Mouse (Mus musculus): ENCODE measurements around the gene Mthfd1l.

Gene Mthfd1l

DNA sequence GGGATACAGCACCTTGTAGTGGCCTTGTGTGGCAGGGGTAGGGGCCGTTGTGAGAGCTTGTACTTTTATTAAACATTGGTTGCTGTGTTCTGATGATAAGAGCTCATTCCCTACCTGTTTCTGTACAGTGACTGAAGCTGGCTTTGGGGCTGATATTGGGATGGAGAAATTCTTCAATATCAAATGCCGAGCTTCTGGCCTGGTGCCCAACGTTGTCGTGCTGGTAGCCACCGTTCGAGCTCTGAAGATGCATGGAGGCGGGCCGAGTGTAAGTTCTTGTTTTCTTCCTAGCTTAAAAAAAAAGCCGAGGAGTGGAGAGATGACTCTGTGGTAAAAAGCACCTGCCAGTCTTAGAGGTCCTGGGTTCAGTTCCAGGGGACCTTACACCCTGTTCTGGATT lies 110.7 kb downstream of the Mthfd1l start:
- ATAC-seq (ENCODE audit: low TSS enrichment): no peak

GRCm38 (mm10) chr10:4084907-4085306 lies 112.0 kb downstream of the Mthfd1l start:
- no peak for ATAC-seq (ENCODE audit: low TSS enrichment)

DNA sequence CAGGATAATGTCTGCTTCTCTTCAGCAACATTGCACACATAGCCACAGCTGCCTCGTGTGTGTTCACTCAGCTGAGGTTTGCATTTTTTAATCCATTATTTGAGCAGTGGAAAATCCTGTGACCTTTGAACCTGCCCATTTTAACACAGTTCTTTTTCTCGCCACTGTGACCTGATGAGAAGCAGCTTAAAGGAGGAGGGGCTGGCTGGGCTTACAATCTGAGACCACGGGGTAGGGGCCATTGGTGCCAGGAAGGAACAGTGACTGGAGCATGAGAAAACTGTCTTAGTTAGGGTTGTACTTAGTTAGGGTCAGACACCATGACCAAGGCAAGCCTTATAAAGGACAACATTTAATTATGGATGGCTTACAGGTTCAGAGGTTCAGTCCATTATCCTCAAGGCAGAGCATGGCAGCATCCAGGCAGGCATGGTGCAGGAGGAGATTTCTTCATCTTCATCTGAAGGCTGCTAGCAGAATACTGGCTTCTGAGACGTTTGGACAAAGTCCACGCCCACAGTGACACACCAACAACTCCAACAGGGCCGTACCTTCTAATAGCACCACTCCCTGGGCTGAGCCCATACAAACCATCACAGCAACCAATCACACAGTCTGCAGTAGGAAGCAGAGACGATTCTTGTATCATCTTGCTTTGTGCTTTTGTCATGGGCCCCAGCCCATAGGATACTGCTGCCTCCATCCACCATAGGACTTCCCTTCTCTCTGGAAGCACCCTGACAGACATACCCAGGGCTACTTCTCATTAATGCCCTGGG lies 112.6 kb downstream of the Mthfd1l start:
- ATAC-seq (ENCODE audit: low TSS enrichment): no peak

DNA sequence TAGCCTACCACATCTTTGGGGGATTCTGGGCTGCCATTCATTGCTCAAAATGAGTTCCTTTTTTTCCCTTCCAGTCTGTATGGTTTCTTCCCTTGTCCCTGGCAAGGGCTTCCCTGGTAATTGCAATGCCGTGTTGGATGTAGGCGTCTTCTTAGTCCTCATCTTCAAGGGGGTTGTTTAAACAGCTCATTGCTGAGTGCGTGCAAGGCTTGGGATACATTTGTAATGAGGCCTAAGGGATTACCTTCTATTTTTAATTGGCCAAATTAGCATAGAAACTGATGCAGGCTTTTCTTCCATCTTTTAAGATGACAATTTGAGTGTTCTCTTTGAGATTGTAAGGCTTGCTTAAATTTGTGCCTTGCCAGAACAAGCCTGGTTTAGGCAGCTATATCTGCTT lies 114.6 kb downstream of the Mthfd1l start:
- ATAC-seq (ENCODE audit: low TSS enrichment): peak; percentile 77

DNA sequence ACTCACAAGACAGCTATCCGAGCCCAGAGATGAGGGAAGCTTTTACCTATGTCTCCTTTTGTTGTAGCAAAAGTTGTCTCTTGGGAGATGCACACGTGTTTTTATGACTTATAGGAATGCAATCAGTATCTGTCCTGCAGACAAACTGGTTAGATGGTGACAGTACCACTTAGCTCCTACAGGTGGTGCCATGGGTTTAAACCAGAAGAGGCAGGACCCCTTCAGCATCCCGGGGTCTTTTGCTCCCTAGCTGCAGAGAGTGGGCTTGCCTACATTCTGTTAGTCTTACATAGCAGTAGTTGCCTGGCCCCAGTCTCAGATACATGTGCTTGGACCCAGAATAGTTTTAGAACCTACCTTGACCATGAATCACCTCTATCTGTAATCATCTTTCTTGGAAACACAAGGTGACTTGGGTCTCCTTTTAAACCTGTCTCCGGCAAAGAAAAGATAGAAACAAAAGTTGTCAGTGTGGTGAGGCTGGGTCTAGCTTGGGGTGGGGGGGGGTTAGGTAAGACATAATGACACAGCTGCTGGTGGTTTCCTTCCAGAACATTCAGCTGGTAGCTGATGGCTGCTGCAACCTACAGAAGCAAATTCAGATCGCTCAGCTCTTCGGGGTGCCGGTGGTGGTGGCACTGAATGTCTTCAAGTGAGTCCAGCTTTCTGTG lies 116.0 kb downstream of the Mthfd1l start:
- no peak for ATAC-seq (ENCODE audit: low TSS enrichment)

DNA sequence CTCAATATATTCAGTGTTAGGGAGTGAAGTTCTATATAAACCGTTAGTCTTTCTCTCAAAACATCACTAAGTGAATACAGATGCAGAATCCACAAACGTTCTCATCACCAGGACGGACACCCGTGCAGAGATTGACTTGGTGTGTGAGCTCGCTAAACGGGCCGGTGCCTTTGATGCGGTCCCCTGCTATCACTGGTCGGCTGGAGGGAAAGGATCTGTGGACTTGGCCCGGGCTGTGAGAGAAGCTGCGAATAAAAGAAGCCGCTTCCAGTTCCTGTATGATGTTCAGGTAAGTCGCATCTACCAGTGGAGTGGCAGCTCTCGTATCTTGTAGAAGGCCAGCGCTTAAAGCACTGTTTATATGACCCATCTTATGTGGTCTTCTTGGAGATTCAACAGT lies 117.0 kb downstream of the Mthfd1l start:
- ATAC-seq (ENCODE audit: low TSS enrichment): no peak

- no peak for ATAC-seq (ENCODE audit: low TSS enrichment)
Observed at GRCm38 (mm10) chr10:4092990-4093389, 120.1 kb downstream of the Mthfd1l start.

DNA sequence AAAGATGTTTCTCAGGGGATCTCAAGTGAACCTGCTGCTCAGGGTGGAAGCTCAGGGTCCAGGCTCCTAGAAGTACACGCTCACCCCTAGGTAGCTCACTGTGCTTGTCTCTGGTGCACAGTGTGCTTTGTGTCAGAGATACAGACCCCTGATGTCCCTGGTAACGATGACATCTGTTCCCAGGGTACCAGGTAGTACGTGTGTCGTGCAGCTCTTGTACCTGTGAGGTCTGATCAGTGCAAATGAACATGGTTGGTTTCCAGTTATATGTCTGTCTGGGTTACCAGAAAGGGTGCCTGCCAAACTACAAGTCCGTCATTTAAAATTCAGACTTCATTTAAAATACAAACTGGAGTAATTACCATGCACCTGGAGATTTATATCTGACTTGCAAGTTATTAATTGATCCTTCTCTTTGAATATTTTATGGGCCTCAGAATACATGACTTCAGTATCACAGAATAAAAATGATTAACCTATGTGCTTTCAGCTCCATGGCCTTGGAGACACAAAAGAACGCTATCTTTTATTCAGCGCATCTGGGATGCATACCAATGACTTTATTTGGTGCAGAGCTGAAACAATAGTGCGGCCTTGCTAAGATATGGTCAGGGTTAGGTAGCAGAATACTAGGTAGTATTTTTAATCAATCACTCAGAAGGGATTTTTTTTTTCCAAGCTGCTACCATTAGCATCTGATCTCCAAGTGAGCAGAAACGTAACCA lies 121.3 kb downstream of the Mthfd1l start:
- ATAC-seq (ENCODE audit: low TSS enrichment): no peak

- ATAC-seq (ENCODE audit: low TSS enrichment): no peak
Observed at GRCm38 (mm10) chr10:4096151-4096550, 123.2 kb downstream of the Mthfd1l start.

GRCm38 (mm10) chr10:4100007-4100406 lies 127.1 kb downstream of the Mthfd1l start:
- no peak for ATAC-seq (ENCODE audit: low TSS enrichment)

GRCm38 (mm10) chr10:4105676-4106528 lies 133.0 kb downstream of the Mthfd1l start:
- ATAC-seq (ENCODE audit: low TSS enrichment): no peak

DNA sequence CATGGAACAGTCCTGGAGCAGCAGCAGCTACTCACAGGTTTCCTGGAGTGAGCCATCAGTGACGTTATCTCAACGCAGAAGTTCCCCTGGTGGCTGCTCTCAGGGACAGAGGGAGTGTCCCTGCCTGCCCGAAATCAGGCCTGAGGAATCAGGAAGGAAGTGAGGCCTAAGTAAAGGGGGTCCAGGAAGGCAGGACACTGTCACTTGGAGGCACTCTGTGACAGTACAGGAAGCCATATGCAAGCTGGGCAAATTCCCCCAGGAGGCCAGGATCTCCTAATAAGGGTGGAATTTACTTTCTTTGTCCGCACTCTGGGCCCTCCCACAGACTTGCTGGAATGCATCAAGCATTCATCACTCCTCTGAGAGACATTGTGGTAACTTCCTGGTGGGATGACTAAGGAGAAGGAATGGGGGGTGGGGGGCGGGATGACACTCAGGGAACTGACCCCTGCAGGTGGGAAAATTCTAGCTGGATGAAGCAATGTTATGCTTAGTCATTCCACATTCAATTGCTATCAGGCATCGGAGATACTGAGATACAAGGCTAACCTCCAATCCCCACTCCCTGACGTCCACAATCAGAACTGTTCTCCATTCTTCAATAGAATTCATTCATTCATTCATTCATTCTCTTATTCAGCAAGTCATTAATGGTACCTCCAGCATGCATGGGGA lies 134.9 kb downstream of the Mthfd1l start:
- no peak for ATAC-seq (ENCODE audit: low TSS enrichment)

DNA sequence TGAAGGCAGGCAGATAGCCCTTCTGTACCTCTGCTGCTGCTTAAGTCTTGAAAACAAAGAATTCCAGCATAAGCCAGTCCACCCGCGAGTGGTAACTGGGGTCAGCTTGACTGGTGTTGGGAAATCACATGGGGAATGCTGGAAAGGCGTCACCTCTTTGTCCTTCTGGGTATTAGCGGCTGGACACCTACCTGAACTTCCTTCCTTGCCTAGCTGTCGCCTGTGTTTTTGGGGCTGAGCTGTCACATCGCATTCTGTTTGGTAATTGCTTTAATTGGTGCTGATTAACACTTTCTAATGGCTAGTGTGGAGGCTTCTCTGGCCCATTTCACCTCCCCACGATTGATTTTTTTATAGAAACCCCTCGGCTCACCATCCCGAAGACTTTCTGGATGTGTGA lies 135.5 kb downstream of the Mthfd1l start:
- no peak for ATAC-seq (ENCODE audit: low TSS enrichment)

- no peak for ATAC-seq (ENCODE audit: low TSS enrichment)
Observed at GRCm38 (mm10) chr10:4111095-4111794, 138.3 kb downstream of the Mthfd1l start.

- ATAC-seq (ENCODE audit: low TSS enrichment): no peak
Observed at GRCm38 (mm10) chr10:4111795-4112139, 138.8 kb downstream of the Mthfd1l start.

- ATAC-seq (ENCODE audit: low TSS enrichment): peak; percentile 68; the same call in 1 of the 2 replicates
Observed at GRCm38 (mm10) chr10:4112611-4113327, 139.9 kb downstream of the Mthfd1l start.

- ATAC-seq (ENCODE audit: low TSS enrichment): peak; percentile 89
Observed at GRCm38 (mm10) chr10:4113328-4113658, 140.4 kb downstream of the Mthfd1l start.

GRCm38 (mm10) chr10:4116653-4117052 lies 143.7 kb downstream of the Mthfd1l start:
- no peak for ATAC-seq (ENCODE audit: low TSS enrichment)

DNA sequence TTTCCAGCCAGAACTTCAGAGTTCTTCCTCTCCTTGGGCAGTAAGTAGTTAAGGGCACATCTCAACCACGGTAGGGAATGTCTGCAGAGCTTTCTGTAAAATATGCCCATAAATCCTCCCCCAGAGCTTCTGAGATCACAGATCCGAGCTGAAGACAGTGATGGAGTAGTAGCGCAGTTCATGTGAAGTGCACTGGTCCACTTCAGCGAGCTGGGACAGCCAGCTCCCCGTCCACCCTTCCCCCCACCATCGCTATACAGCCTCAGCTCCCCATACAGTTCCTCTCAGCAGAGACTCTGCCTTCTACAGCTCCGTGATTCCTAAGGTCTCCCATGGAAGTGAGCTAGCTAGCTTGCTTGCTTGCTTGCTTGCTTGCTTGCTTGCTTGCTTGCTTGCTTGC lies 144.2 kb downstream of the Mthfd1l start:
- no peak for ATAC-seq (ENCODE audit: low TSS enrichment)

DNA sequence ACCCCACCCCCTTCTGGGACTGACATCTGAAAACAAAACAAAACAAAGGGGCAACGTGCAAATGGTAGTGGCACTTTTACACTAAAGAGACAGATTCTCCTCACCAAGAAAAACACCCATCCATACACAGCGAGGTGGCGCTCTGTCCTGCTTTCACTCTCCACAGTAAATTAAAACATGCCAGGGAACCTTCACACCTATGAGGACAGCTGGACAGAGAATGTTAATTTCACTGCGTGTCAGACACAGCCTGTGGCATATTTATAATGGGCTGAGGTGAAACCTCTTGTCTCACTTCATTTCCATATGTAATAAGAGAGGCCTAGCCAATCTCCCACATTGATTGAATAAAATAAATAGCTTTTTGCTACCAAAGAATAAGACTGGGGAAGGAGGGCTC lies 146.4 kb downstream of the Mthfd1l start:
- no peak for ATAC-seq (ENCODE audit: low TSS enrichment)

Measured in frontal cortex, adult (tissue).